Mouse (Mus musculus) layer of hippocampus, postnatal 14 days (tissue): ENCODE data around the gene Gm20661. TPM values are rescaled to one million over a fixed set of nuclear protein-coding genes. Genes with fewer than 3 reads are reported as not detected.

Experiments
- DNase-seq, 2 experiments: peaks; one replicate each; pipeline ENCODE4 v3.0.0; 2021 to 2022; ENCODE audit warnings: low spot score in 2 of 2, mixed read lengths in 1 of 2
- total RNA-seq, 2 experiments: library from RNA; stranded (reverse); gene quantifications; 2 replicates each; pipeline ENCODE4 v1.2.3; 2021

Gene Gm20661
- total RNA-seq, 2 experiments from 2014 or later = 1.2 to 1.6 TPM

DNA sequence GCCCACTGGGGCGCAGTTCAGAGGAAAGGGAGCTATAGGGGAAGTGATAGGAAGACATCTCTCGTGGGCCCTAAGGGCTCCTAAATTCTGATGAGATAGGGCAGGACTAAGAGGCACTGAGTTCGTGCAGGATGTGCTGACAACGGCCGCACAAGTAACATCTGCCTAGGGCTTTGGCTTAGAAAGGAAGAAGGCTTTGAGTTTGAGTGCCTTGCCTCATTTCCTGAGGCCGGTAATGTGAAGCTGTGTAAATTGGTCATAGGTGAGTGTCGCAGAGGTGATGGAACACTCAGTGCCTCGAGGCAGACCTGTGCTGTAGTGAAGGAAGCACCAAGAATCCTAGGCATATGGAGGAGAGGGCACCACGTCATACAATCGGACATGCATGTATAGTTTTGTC lies 16.2 kb upstream of the Gm20661 start:
- no peak for DNase-seq

DNA sequence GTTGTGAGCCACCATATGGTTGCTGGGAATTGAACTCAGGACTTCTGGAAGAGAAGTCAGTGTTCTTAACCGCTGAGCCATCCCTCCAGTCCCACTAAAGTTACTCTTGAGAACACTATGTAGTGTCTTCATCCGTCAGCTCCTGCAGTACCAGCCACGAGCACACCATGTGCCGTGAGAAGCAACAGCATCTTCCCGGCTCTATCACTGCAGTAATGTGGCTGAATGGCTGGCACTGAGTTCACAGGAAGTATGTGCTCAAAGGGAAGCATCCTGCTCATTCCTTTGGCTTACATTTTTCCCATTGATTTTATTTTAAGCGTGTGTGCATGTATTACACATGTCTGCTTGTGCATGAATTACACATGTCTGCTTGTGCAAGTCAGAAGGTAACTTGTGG lies 15.4 kb upstream of the Gm20661 start:
- no peak for DNase-seq

DNA sequence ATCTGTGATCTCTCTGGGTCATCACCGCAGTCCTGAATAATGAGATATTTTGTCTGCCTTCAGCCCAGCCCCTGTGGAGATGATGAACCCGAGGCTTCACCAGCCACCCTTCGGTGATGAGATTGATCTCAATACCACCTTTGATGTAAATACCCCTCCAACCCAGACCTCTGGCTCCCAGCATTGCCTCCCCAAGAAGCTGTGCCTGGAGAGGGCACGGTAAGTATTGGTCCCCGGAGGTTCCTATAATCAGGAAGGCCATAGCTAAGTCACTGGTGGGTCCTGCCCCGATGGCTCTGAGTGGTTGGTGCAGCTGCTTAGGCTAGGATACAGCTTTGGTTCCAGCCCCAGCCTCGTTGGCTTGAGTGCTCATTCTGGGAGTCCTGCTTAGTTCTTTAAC lies 14.3 kb upstream of the Gm20661 start:
- no peak for DNase-seq

DNA sequence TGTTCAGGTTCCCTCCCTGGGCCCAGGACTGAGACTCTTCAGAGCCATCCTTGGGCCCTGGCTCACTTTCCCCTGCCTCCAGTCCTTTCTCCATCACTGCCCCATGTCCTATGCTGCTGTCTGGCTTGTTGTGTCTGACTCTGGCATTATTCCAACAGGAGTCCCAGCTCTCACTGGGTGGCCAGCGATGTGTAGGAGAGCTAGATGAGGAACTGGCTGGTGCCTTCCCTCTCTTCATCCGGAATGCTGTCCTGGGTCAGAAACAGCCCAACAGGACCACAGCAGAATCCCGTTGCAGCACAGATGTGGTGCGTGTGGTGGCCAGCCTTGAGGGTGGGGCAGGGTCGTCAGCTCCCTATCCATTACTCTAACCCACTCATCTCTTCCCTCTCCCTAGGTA lies 12.5 kb upstream of the Gm20661 start:
- DNase-seq = no peak

- no peak for DNase-seq
Observed at GRCm38 (mm10) chr9:107971690-107972541, 10.9 kb upstream of the Gm20661 start.

DNA sequence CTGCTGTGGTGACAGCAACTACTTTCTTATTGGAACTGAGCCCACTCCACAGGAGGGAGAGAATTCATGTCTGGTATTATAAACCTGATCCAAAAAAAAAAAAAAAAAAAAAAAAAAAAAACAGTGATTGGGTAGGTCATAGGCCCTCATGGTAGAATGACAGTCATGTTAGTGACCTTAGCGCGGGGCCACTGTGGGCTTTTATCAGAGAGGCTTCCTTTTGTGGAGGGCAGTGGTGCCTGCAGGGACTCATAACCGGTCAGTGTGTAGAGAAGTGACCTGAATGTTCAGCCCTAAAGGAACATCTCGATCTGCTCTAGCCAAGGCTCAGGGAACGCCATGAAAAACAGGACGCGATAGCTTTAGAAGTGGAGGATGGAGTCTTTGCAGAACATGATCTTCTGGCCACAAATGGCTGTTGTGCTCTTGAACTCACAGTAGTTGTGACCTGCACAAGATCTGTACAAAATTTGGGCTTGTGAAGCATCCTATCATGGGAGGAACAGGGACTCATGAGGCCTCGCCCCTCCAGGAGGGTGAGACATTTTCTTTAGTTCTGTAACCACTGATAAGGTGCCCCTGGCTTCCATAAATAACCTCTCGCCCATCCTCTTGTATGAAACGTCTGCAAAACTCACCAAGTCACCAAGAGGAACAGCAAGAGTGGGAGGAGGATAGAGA lies 8.2 kb upstream of the Gm20661 start:
- DNase-seq = no peak

DNA sequence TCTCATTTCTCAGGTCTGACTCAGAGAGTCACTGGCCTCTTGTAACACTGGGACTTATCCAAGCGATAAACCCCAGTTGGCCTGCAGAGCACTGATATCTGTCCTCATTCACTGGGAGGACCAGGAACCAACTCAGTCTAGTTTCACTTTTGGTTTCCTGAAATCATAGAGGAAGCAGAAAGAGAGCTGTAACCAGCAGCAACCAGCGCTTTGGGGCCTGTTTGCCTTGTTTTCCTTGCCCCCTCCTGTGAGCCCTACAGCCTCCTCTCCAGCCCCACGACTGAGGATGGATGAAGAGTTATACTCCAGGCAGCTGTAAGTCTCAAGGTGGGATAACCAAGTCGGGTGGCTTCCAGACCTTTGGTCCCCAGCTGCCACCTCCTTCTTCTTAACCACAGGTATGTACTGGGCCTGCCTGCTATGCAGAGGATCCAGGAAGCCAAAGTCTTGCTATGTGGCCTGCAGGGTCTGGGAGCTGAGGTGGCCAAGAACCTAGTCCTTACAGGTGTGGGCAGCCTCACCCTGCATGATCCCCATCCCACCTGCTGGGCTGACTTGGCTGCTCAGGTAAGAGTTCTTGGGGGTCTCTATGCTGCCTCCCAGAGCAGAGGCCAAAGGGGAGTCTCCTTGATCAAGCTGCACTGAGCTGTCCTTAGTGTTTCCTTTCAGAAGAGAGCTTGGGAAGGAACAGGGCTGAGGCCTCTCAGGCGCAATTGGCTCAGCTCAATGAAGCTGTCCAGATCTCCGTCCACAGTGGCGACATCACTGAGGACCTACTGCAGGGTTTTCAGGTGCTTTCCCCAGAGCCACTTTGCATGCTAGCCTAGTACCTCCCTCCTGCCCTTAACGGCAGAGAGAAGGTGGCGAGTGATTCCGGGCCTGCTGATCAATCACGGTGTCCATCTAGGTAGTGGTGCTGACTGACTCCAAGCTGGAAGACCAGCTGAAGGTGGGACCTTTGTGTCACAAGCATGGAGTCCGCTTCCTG lies 7.2 kb upstream of the Gm20661 start, which contains the start of gene Uba7:
TSS of gene Uba7 (plus strand) at position 107 of the 988 bp plus-strand sequence.
- no peak for DNase-seq

GRCm38 (mm10) chr9:107978815-107979214 lies 4.0 kb upstream of the Gm20661 start:
- no peak for DNase-seq

GRCm38 (mm10) chr9:107981684-107982605 lies 913 bp upstream of the Gm20661 start:
- DNase-seq = peak in 1 of 2 experiments; percentile 62

DNA sequence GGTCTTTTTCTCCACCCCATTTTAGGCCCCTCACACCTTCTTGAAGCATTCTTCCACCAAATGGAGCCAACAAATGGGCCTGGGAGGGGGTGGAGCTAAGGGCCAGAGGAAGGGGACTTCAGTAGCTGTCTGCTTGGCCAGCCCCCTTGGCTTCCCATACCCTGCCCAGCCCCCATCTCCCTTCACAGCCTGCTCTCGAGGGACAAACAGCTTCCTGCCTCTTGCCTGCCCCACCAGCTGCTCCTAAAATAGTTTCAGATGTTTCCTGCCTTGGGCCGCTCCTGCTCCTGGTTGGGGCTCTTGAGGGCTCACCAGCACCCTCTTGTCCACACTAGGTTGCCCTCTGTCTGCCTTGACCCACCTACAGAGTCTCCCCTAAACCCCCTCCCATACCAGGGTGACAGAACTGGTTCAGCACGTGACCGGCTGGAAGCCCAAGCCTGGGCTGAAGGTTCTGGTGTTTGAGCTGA lies 598 bp downstream of the Gm20661 start:
- peak; percentile 31 to 61 for DNase-seq

DNA sequence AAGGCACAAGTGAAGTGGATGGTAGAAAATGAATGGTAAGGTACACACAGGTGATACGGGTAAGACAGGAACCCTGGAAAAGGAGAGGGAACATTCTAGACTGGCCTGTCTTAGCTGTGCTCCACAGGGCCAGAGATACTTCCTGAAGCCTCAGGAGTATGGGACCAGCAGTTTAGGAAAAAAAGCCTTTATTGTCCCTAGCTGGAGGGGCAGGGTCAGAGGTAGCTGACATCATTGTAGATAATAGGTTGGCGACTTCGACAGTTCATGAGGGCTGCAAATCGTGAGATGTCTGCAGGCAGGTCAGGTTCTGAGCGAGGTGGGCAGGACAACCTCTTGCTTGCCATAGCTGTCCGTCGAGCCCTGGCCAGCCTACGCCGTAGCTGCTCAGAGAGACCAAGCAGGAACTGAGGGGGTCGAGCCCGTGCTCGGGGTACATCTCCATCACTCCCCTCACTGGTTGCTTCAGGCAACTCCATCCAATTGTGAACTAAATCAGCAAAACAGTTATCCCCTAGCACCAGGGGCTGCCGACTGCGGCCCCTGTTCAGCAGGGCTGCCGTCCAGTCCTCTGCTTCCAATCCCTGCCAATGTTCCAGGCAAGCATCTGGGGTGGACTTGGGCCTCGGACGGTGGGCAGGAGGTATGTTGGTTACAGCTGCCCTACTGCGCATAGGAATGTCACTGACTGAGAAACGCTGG lies 1.3 kb downstream of the Gm20661 start:
- no peak for DNase-seq

GRCm38 (mm10) chr9:107984754-107985055 lies 1.8 kb downstream of the Gm20661 start:
- DNase-seq = no peak

DNA sequence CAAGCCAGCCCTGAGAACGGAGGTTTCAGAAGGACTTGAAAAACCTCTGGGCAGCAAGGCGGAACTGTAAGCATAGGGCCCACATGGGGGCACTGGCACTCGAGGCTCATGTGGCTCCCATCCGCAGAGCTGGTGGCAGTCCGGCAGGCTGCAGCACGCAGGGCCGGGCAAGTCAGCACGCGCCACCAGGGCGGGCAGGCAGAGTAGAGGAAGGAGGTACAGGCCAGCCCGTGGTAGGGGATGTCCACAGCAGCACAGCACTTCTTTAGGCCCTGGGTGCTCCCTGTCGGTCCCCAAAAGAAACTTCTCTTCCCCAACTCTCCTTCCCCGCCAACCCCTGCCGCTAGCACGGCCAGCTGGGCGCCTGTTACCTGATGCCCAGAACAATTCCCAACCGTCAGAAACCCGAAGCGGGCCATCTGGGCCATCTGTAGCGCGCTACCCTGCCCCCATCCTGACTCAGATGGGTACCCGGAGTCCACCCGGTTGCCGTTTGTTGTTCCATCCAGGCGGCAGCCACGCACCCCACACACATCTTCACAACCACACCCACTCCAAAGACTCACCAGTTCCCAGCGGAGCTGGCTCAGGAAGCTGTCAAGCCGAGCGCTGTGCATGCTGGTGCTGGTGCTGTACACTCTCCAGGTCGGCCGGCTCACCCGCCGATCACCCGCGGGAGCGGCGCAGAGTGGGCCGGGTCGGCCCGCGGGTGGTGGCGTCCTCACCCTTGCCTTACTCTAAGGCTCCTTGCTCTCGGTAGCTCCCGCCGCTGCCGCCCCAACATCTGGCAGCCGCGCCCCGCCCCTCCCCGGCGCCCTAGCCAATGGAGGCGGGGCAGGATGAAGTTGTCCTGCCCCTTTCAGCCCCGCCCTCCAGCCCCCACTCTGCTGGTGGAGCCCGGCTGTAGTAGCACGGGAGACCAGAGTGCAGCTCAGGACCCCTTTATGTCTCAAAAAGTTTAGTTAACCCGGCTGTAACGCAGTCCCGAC lies 2.6 kb downstream of the Gm20661 start, which contains the start of gene Inka1:
TSS of gene Inka1 (minus strand) at position 749 of the 989 bp plus-strand sequence.
- peak; percentile 78 for DNase-seq

- peak; percentile 73 to 79 for DNase-seq
Observed at GRCm38 (mm10) chr9:107986376-107986775, 3.5 kb downstream of the Gm20661 start.

- DNase-seq = no peak
Observed at GRCm38 (mm10) chr9:107987950-107988349, 5.1 kb downstream of the Gm20661 start.

GRCm38 (mm10) chr9:107992197-107992596 lies 9.3 kb downstream of the Gm20661 start, which contains the start of gene Cdhr4:
Cdhr4 (plus strand) TSS chr9:107992497.
- no peak for DNase-seq

DNA sequence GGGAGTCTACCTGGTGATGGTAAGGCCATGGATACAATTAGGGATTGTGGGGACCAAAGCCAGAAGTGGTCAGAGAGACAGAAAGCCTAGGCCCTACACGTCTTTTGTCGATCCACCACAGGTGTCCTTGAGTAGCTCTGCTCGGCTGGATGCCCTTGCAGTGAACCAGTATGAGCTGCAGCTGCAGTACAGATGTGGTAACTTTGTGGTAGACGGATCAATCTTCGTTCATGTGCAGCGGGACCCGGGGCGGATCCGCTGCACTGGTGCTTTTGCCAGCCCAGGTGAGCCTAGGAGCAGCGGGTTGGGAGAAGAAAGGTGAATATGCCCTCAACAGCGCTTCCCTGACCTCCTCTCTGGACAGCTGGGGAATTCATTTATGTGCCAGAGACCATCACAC lies 10.2 kb downstream of the Gm20661 start:
- DNase-seq = no peak

DNA sequence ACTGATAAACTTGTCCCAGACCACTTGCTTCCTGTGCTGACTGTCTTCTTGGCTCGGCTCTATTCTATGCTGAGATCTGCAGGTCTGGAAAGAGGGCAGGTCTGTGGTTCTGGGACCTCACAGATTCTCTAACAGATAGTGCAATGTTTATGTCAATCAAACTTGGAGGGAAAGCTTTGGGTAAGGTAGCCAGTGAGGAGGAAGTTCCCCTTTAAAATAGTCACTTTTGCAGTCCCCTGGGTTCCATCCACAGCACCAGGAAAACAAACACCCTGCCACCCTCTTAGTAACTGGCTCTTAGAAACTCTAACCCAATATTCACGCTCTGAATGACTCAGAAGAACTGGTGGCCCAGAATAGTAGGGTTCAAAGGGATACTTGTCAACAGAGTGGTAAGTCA lies 11.6 kb downstream of the Gm20661 start:
- DNase-seq = no peak
